Mouse (Mus musculus) ES-E14 (cell line): ENCODE measurements around the gene Cd55.

Experiments used
- CHD2 ChIP-seq: IDR thresholded peaks from 2 replicates; pipeline ENCODE4 v1.6.1; 2014; ENCODE audit warnings: mild to moderate bottlenecking, low read depth, low read length, inconsistent platforms
- HCFC1 ChIP-seq: IDR thresholded peaks from 2 replicates; pipeline ENCODE4 v1.6.1; 2012; ENCODE audit warnings: low read length, inconsistent platforms, borderline replicate concordance; ENCODE audit not compliant: insufficient read depth
- MAFK ChIP-seq: IDR thresholded peaks from 2 replicates; pipeline ENCODE4 v1.6.1; 2014; ENCODE audit warnings: mild to moderate bottlenecking, low read depth, low read length, inconsistent platforms; ENCODE audit not compliant: insufficient read depth
- ZC3H11A ChIP-seq: IDR thresholded peaks from 2 replicates; pipeline ENCODE4 v1.6.1; 2012; ENCODE audit warnings: low read depth, mild to moderate bottlenecking, inconsistent platforms, low read length, borderline replicate concordance

- no peak for TF ChIP-seq HCFC1
- no peak for TF ChIP-seq ZC3H11A
- no peak for TF ChIP-seq CHD2
- no peak for TF ChIP-seq MAFK
These were observed 11.7 kb upstream of the Cd55 start for GRCm38 (mm10) chr1:130474226-130474625.
